ENCODE assay signal across 19 mouse cellular contexts in the genomic region with DNA sequence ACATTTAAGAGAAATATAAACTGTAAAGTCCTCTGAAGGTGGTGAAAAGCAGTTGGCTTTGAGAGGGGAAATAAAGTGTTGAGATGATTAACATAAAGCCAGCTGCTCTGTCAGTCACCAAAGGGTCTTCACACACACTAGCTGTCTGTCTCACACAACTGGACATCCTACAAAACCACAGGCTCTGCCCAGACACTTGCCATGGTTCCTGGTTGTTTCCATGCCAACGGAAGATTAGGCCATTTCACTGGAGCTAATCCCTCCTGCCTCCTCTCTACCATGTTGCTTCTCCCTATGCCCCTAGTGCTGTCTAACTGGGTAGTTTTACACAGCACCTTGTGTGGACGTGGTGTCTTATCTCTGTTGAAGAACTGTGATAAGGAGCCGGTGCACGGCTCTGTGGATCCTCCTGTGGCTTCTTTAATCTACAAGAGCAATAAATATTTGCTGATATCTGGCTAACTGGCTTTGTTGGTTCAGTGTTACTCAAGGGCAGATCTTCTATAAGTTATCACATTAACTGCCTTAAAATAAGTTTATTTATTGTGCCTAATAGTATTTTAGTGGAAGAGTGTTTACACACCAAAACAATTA.
DNase-seq lines count a peak whose midpoint lies in the region; ATAC-seq and TF ChIP-seq lines count a peak whose summit lies in the region.
"Had no signal": no experiment of that assay in that cellular context is flagged by ENCODE, and none has a peak within 500 bp of the region (broad histone marks: within the 10 kb centered on the region; RNA-seq: fewer than 3 reads in every experiment).

No protein-coding gene starts in this region.

- peak; percentile 27 for DNase-seq in hindbrain, postnatal 0 days (ENCODE audit: low spot score)
- DNase-seq in embryo, embryonic 11 days: peak; percentile 16
- peak; percentile 67 for DNase-seq in midbrain, embryonic 10.5 days (ENCODE audit: low spot score)
- DNase-seq in thymus, postnatal 36 days: no peak
- DNase-seq in adrenal gland, adult 2 months: no peak
- DNase-seq in yolk sac, embryonic 10.5 days (ENCODE audit: low spot score): no peak
- DNase-seq: adrenal gland, postnatal 10 days; B cell, adult 2 months; cerebellum, adult 9-11 months; gastrocnemius, postnatal 10 days; heart, postnatal 36 days; kidney, postnatal 10 days; liver; lung, embryonic 14.5 days had no signal

- no peaks in the 10 kb centered on the region for H3K9me3 ChIP-seq in hindbrain, postnatal 0 days (ENCODE audit: low read length)
- H3K9me3 ChIP-seq in hindbrain, embryonic 12.5 days (replicated peaks): no peaks in the 10 kb centered on the region
- no peaks in the 10 kb centered on the region for H3K9me3 ChIP-seq in midbrain, embryonic 10.5 days (replicated peaks)
- no peaks in the 10 kb centered on the region for H3K9me3 ChIP-seq in neural tube, embryonic 15.5 days (replicated peaks)
- H3K9me3 ChIP-seq: embryonic facial prominence, embryonic 13.5 days; heart, embryonic 10.5 days had no signal

- H3K4me1 ChIP-seq in hindbrain, postnatal 0 days (ENCODE audit: insufficient read depth, low read length): no peaks in the 10 kb centered on the region
- peaks cover 4% of the 10 kb centered on the region; the same call in 1 of the 2 replicates for H3K4me1 ChIP-seq in hindbrain, embryonic 12.5 days
- H3K4me1 ChIP-seq in midbrain, embryonic 10.5 days: peaks cover 29% of the 10 kb centered on the region
- peaks cover 10% of the 10 kb centered on the region for H3K4me1 ChIP-seq in neural tube, embryonic 15.5 days
- H3K4me1 ChIP-seq: embryonic facial prominence, embryonic 13.5 days; heart, embryonic 10.5 days had no signal

- no peak overlapping the region for H3K27ac ChIP-seq in hindbrain, postnatal 0 days
- H3K27ac ChIP-seq in hindbrain, embryonic 12.5 days: no peak overlapping the region
- peak overlapping the region; percentile 69 for H3K27ac ChIP-seq in midbrain, embryonic 10.5 days (replicated peaks)
- H3K27ac ChIP-seq in neural tube, embryonic 15.5 days (replicated peaks): no peak overlapping the region
- H3K27ac ChIP-seq: embryonic facial prominence, embryonic 13.5 days; heart, embryonic 10.5 days had no signal

- no peak overlapping the region for H3K4me3 ChIP-seq in hindbrain, postnatal 0 days (ENCODE audit: low read length)
- no peak overlapping the region for H3K4me3 ChIP-seq in hindbrain, embryonic 12.5 days
- H3K4me3 ChIP-seq in midbrain, embryonic 10.5 days: no peak overlapping the region
- H3K4me3 ChIP-seq in neural tube, embryonic 15.5 days (replicated peaks): no peak overlapping the region
- H3K4me3 ChIP-seq: embryonic facial prominence, embryonic 13.5 days; heart, embryonic 10.5 days had no signal

- no peak overlapping the region for H3K4me2 ChIP-seq in hindbrain, postnatal 0 days (ENCODE audit: low read depth, low read length)
- no peak overlapping the region for H3K4me2 ChIP-seq in hindbrain, embryonic 12.5 days (replicated peaks)
- no peak overlapping the region for H3K4me2 ChIP-seq in neural tube, embryonic 15.5 days
- H3K4me2 ChIP-seq: embryonic facial prominence, embryonic 13.5 days; lung, embryonic 14.5 days had no signal

- no peak overlapping the region for H3K9ac ChIP-seq in hindbrain, postnatal 0 days (replicated peaks; ENCODE audit: low read length)
- no peak overlapping the region for H3K9ac ChIP-seq in hindbrain, embryonic 12.5 days
- no peak overlapping the region for H3K9ac ChIP-seq in neural tube, embryonic 15.5 days (replicated peaks)
- H3K9ac ChIP-seq: embryonic facial prominence, embryonic 13.5 days; lung, embryonic 14.5 days had no signal

- no peak for TF ChIP-seq CTCF in hindbrain, postnatal 0 days (IDR thresholded peaks at IDR 0.05; ENCODE audit: low read depth)

- no peaks in the 10 kb centered on the region for H3K27me3 ChIP-seq in hindbrain, postnatal 0 days (ENCODE audit: insufficient read depth, low read length)
- no peaks in the 10 kb centered on the region for H3K27me3 ChIP-seq in hindbrain, embryonic 12.5 days
- no peaks in the 10 kb centered on the region for H3K27me3 ChIP-seq in midbrain, embryonic 10.5 days (ENCODE audit: low read depth, poor library complexity, severe bottlenecking)
- H3K27me3 ChIP-seq in neural tube, embryonic 15.5 days (replicated peaks): no peaks in the 10 kb centered on the region
- H3K27me3 ChIP-seq: embryonic facial prominence, embryonic 13.5 days had no signal

- peak; percentile 40; the same call in 1 of the 2 replicates for ATAC-seq in hindbrain, postnatal 0 days
- ATAC-seq in hindbrain, embryonic 12.5 days (ENCODE audit: low FRiP score): no peak
- ATAC-seq in neural tube, embryonic 15.5 days (ENCODE audit: low FRiP score): 0 out of 2 replicates have a peak, but pooled peaks have one; percentile 31
- ATAC-seq: inflammation-experienced regulatory T-cells, adult 6 months had no signal

- H3K36me3 ChIP-seq in hindbrain, postnatal 0 days (ENCODE audit: insufficient read depth, low read length): no peaks in the 10 kb centered on the region
- no peaks in the 10 kb centered on the region for H3K36me3 ChIP-seq in hindbrain, embryonic 12.5 days
- no peaks in the 10 kb centered on the region for H3K36me3 ChIP-seq in midbrain, embryonic 10.5 days
- H3K36me3 ChIP-seq in neural tube, embryonic 15.5 days: no peaks in the 10 kb centered on the region
- H3K36me3 ChIP-seq: embryonic facial prominence, embryonic 13.5 days; heart, embryonic 10.5 days had no signal

- WGBS in hindbrain, postnatal 0 days: 78% methylated on average over 4 of the region's 4 CpGs
- WGBS in hindbrain, embryonic 12.5 days: 77% methylated on average over 4 of the region's 4 CpGs
- WGBS in midbrain, embryonic 10.5 days: 64% methylated on average over 4 of the region's 4 CpGs
- 78% methylated on average over 4 of the region's 4 CpGs for whole genome bisulfite sequencing in neural tube, embryonic 15.5 days

Comparison
In these comparisons a context has a peak if more than half of its experiments do, and no peak if none do; other contexts are left out.
1. DNase-seq: peak in hindbrain, postnatal 0 days (single experiment), embryo, embryonic 11 days (single experiment) and midbrain, embryonic 10.5 days (single experiment); none in thymus, postnatal 36 days (0 of 2), adrenal gland, adult 2 months (single experiment) and yolk sac, embryonic 10.5 days (single experiment).